Mouse (Mus musculus): Measurements from ENCODE around the gene Rpap1.

- TF ChIP-seq CTCF (IDR thresholded peaks at IDR 0.05; ENCODE audit: low read depth, low read length) (no peak), POLR2A (IDR thresholded peaks at IDR 0.05; ENCODE audit: borderline replicate concordance, low read depth, low read length) (no peak)
Observed at GRCm38 (mm10) chr2:119810890-119811289, 23.6 kb upstream of the Rpap1 start.
